ENCODE assay signal across 8 mouse cellular contexts in genomic region chr7:4964272-4964671, GRCm38 (mm10). TPM values are rescaled to one million over a fixed set of nuclear protein-coding genes. Genes with fewer than 3 reads are reported as not detected.
A peak's percentile ranks its signal among the peaks of the same experiment; 100 is the strongest.
DNase-seq lines count a peak whose midpoint lies in the region; ATAC-seq and TF ChIP-seq lines count a peak whose summit lies in the region.

Gene Sbk2 (minus strand): TSS chr7:4964406.

- H3K4me1 ChIP-seq in cortical plate, adult 2 months (ENCODE audit: control insufficient read depth, insufficient read depth, low read length), result no peaks in the 10 kb centered on the region

- peak; percentile 93 for DNase-seq in ZHBTc4 (ENCODE audit: low read depth, low spot score)
- peak; percentile 89 for DNase-seq in gastrocnemius, postnatal 10 days
- DNase-seq in induced T-regulatory cell, adult 2 months (ENCODE audit: low read depth), result peak; percentile 76
- DNase-seq in left cerebral cortex, adult 8-10 months (ENCODE audit: low spot score in 2 of 2), result peak; percentile 47 to 51
- peak; percentile 58 to 68 for DNase-seq in right cerebral cortex, adult 2 months (ENCODE audit: low spot score in 2 of 2)
- DNase-seq in urinary bladder, postnatal 14 days (ENCODE audit: low spot score), result peak; percentile 82

- H3K27ac ChIP-seq in cortical plate, adult 2 months (ENCODE audit: insufficient read depth, low read length), result no peak within 1 kb of the TSS

- TF ChIP-seq POLR2A in cortical plate, adult 2 months (IDR thresholded peaks at IDR 0.05; ENCODE audit: extremely low read depth, insufficient read depth, low read length), result no peak

- H3K4me3 ChIP-seq in cortical plate, adult 2 months (ENCODE audit: insufficient read depth, low read length), result no peak within 1 kb of the TSS

- TF ChIP-seq CTCF in cortical plate, adult 2 months (IDR thresholded peaks at IDR 0.05; ENCODE audit: extremely low read depth, insufficient read depth, low read length), result peak; percentile 62

- peak; percentile 93 for ATAC-seq in megakaryocyte, adult 5-6 weeks (ENCODE audit: poor library complexity, severe bottlenecking)

RNA-seq across cellular contexts. Expression of gene Sbk2, which starts in this region (rescaled TPM):
- 0.32 and 0.48 TPM in 2 replicates for polyA plus RNA-seq in cortical plate, adult 2 months (2012; rRNA removed)
- 10 to 100 TPM; 31.0 to 46.5 TPM for total RNA-seq in gastrocnemius, postnatal 10 days (2021)
- total RNA-seq in left cerebral cortex, adult 8-10 months (2022), result under 1 TPM; 0.16 to 0.68 (median 0.26) TPM
- not detected in 2 replicates for total RNA-seq in megakaryocyte, adult 5-6 weeks (2015)
- total RNA-seq in megakaryocyte, adult 5-6 weeks (2017), result not detected in 2 replicates

Comparison
In these comparisons a context has a peak if more than half of its experiments do, and no peak if none do; other contexts are left out.
1. RNA of gene Sbk2 (total RNA-seq): 31.0 to 46.5 TPM in gastrocnemius, postnatal 10 days; 0.16 to 0.68 TPM in left cerebral cortex, adult 8-10 months and not detected in megakaryocyte, adult 5-6 weeks; every median in the first group is over 10 times any median in the second.
2. Peak in DNase-seq in left cerebral cortex, adult 8-10 months; RNA of the gene not detected or under 1 TPM.
3. Peak in ATAC-seq in megakaryocyte, adult 5-6 weeks; RNA of the gene not detected or under 1 TPM.
4. Peak in every context shown above with its lines, with median percentiles within 50 percentile points of each other: DNase-seq.